Mouse (Mus musculus): ENCODE measurements around the gene Cfap46. TPM values are rescaled to one million over a fixed set of nuclear protein-coding genes. Genes with fewer than 3 reads are reported as not detected.
"Not testable (repeated sequence)": the region's sequence is repeated elsewhere in the genome, so short reads cannot be mapped to it uniquely, and the experiment has no call there.

The Cfap46 gene
- total RNA-seq, 2 experiments from 2014 or later, result 0.18 TPM; not detected in 1

DNA sequence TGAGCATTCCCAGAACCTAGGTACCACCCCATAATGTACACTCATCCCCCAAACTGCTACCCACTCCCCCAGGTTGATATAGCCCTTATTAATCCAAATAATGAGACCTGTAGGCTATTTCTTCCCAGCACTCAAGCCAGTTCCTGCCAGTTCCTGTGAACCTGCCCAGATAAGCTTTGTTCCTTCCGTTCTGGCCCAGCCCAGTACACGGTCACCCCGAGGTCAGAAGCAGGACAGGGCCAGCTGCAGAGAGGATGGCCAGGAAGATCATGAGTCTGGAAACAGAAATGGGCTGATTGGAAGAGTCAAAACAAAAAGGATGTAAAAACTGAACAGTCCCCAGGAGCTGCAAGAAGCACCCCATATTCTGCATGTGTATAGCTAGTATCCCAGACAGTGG is 20.3 kb downstream of the Cfap46 start:
- no peak for DNase-seq

DNA sequence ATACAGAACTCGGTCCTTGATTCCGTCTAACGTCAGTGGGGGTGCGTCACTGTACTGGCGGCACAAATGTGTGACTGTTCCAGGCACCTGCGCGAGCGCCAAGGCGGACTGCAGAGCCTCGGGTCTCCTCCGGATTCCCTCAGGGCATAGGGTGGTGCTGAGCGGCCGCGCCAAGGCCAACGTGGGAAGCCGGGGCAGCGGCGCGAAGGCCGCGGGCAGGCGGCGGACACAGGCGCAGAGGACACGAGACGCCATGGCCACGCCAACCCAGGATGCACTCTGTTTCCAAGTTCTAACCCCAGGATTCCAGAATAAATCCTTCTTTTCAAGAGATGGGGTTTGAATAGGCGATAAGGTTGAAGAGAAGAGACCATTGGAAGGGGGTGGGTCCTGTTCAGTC is 23.7 kb downstream of the Cfap46 start:
- DNase-seq, result not testable (repeated sequence)

GRCm38 (mm10) chr7:139649698-139650097 is 33.9 kb downstream of the Cfap46 start:
- DNase-seq, result no peak

DNA sequence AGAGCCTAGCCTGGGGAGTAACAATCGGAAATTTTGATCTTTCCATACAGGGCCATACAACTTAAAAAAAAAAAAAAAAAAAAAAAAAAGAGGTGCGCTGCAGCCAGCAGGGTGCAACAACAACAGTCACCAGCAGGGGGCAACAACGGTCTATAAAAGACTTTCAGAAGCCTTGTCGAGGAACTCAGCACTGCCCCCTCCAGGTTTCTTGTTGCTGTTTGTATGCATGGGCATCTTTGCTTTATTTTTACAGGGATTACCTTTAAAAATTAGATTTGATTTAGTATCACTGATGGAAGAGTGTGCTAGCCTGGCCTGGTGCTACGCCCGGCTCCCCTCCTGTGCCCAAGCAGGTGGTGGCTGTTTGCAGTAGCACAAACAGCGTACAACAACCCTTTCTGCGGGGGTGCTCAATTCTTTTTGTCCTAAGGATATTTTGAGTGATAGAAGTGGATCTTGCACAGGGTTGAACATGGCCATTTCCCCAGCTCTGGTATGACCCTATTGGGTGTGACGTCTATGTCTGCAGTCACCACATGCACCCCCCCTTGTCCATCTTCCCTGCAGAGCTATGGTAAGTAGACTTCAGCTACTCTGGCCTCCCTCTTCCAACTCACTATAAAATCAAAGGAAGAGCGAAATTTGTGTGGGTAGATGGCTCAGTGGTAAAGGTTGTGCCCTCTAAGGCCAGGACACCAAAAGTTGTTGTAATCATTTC is 35.4 kb downstream of the Cfap46 start:
- DNase-seq, result peak; percentile 66

DNA sequence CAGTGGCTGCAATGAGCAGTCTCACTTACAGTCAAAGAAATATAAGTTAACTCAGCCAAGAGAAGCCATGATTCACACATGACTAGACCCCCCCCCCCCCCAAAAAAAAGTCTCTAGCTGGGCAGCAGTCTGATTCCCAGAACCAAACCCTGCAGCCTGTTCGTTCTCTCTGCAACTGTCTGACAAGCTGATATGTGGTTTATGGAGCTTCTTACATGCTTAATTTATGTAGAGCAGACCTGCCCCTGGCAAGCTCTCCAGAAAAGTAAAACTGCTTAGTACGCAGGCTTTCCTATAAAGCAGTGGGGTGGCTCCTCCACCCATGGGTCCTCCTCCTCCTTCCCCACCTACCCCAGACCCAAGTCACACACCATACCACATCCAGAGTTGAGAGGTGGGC is 50.2 kb downstream of the Cfap46 start:
- DNase-seq, result no peak

GRCm38 (mm10) chr7:139625156-139625555 is 58.5 kb downstream of the Cfap46 start:
- DNase-seq, result no peak

GRCm38 (mm10) chr7:139622568-139622967 is 61.0 kb downstream of the Cfap46 start:
- DNase-seq, result no peak

DNA sequence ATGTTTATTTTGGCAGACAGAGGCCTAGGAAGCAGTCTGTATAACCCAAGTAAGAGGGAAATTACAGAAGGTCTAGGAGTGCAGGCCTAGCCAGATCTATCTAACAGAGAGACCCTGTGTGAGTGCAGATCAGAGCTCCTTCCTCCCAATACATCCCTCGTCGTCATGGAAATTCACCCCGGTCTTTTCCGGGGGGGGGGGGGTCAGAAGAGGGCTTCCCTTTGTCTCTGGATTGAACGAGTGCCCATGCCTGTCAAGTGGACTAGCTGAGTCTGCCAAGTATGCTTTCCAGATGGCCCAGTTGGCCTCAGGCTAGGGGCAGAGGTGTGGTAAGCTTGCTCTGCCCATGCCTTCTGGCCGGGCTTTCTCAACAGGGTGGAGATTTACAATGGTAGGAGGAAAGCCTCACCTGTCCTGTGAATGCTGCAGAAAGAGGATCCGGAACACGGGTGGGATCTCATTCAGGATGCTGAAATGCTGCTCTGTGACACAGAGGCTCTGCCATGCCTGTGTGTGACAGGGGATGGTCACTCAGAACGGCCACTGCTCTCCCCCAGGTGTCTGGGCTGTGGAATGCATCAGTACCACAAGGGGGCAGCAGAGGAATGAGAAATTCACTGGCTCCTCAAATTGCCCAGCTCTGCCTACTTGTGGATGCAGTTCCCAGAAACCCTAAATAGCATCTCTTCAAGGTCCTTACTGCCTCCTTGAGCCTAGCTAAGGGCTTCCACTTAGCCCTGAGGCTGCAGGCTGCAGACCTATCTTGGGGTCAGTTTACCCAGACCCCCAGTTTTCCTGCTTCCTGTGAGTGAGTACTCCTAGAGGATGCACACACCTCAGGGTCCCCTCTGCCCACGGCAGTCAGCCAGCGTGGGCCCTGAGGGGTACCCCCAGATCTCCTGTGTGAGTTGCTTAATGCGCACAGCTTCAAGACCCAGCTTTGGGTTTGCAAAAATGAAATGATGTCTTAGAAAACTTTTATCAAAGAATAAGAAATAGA is 67.5 kb downstream of the Cfap46 start:
- no peak for DNase-seq

- DNase-seq, result no peak
Observed at GRCm38 (mm10) chr7:139610328-139610727, 73.3 kb downstream of the Cfap46 start.

- no peak for DNase-seq
Observed at GRCm38 (mm10) chr7:139595862-139596261, 87.8 kb downstream of the Cfap46 start.

- no peak for DNase-seq
Observed at GRCm38 (mm10) chr7:139595311-139595710, 88.3 kb downstream of the Cfap46 start.

DNA sequence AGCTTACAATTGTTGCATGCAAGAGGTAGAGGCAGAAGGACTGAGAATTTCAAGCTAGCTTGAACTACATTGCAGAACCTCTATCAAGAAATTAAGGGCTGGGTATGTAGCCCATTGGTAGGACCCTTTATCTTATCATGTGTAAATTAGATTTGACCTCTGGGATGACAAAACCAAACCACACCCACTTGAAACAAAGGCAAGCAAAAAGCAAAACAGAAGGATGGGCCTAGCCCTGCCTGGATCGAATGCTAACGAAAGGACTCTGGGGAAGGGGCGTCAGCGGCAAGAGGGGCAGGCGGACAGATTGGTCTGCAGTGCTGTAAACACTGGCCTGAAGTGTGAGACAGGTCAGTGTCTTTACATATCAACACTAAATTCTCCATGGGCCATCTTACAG is 92.3 kb downstream of the Cfap46 start:
- no peak for DNase-seq

- DNase-seq, result no peak
Observed at GRCm38 (mm10) chr7:139590302-139590701, 93.3 kb downstream of the Cfap46 start.

DNA sequence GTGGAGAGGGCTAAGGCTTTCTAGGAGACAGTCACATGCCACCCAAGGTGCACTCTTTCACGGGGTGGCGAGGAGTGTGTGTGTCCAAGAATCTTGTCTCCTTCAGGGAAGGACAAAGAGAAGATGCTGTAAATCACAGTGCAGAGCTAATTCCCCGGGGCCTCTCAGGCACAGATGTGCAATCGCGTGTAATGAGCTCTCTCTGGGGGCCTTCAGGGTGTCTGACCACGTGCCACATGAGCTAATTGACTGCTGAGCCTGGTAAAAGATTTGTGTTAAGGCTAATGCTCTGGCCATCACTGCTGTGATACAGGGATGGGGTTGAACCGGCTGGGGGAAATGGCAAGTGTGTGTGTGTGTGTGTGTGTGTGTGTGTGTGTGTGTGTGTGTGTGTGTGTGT is 95.7 kb downstream of the Cfap46 start:
- no peak for DNase-seq

DNA sequence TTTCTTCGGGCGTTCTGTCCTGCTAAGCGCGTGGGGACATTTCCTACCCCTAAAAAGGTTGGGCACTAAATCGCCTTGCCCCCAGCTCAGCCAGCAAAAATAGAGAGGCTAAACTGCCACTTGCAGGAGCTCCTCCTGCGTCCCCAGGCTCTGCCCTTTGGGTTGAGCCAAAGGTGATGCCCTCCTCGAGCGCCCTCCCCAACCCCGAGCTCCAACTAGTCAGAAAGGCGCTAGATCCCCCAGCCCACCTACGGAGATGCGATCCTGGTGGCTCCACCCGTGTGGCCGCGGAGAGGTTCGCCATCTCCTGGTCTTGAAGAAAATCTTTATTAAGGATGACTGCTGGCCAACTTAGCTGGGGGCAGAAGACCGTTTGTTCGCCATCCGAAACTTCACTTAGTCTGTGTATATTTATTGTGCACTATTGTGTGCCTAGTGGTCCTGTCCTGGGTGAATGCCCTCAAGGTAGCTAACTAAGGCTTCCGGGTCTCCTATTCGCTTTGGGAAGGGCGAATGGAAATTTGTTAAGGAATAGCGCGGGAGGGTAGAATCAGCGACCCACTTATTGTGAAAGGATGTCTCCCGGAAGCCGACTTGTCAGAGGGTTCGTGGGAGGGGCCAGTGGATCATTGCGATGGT is 98.3 kb downstream of the Cfap46 start:
- no peak for DNase-seq

- no peak for DNase-seq
Observed at GRCm38 (mm10) chr7:139584221-139585175, 99.1 kb downstream of the Cfap46 start.

- no peak for DNase-seq
Observed at GRCm38 (mm10) chr7:139583094-139583737, 100.4 kb downstream of the Cfap46 start.

- DNase-seq, result peak; percentile 51
Observed at GRCm38 (mm10) chr7:139582595-139582994, 101.0 kb downstream of the Cfap46 start, which contains the start of gene Nkx6-2. Gene Nkx6-2 (minus strand): TSS chr7:139582797.

DNA sequence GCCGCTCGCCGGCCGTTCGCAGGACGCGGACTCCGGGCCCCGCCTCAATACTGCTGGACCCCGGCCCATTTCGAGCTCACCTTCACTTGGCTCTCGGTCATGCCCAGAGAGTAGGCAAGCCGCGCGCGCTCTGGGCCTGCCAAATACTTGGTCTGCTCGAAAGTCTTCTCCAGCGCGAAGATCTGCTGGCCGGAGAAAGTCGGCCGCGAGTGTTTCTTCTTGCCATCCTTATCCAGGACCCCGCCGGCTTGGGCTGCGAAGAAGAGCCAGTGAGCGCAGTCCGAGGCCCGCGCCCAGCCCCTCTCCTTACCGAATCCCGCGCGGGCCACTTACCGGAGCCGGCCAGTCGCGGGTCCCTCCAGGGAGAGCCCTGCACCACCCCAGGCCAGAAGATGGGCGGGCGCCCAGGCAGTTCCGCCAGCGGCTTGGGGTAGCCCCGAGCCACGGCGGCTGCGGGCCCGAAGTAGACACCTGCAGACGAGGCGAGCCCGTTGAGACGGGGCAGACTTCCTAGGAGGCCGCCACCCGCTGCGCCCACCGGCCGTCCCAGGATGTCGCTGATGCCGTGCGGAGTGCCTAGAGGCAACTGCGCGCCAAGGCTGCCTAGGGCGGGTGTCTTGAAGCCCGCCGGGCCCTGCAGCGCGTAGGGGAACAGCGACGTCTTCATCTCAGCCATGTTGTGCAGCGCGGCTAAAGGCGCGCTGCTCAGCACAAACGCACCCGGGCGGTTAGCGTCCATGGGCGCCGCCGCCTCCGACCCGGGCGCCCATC is 101.6 kb downstream of the Cfap46 start:
- DNase-seq, result no peak

Measured in gastrocnemius, postnatal 25 days (tissue).